8 mouse cellular contexts compared by ENCODE assay signal in genomic region chr9:123480253-123480921, GRCm38 (mm10). TPM values are rescaled to one million over a fixed set of nuclear protein-coding genes. Genes with fewer than 3 reads are reported as not detected.
DNase-seq lines count a peak whose midpoint lies in the region; ATAC-seq and TF ChIP-seq lines count a peak whose summit lies in the region.

No protein-coding gene starts in this region.

- H3K4me2 ChIP-seq in liver, embryonic 16.5 days (ENCODE audit: low read depth, low read length), result peak overlapping the region; percentile 94
- H3K4me2 ChIP-seq in neural tube, embryonic 14.5 days (ENCODE audit: low read depth, low read length), result peak overlapping the region; percentile 61; the same call in 1 of the 2 replicates

- WGBS in hindbrain, embryonic 10.5 days, result 87% methylated on average over 18 of the region's 18 CpGs
- 62% methylated on average over 18 of the region's 18 CpGs for WGBS in liver, embryonic 16.5 days (ENCODE audit: insufficient replicate concordance)
- 82% methylated on average over 18 of the region's 18 CpGs for WGBS in neural tube, embryonic 14.5 days
- WGBS in cerebellum, adult 2 months, result 68% methylated on average over 18 of the region's 18 CpGs

- no peak for ATAC-seq in liver, embryonic 16.5 days (ENCODE audit: low read depth)
- ATAC-seq in neural tube, embryonic 14.5 days (ENCODE audit: low read depth), result no peak

- no peak for TF ChIP-seq POLR2A in cerebellum, adult 2 months (IDR thresholded peaks at IDR 0.05; ENCODE audit: borderline replicate concordance, insufficient read depth, low read length)

- TF ChIP-seq CTCF in cerebellum, adult 2 months (IDR thresholded peaks at IDR 0.05; ENCODE audit: borderline replicate concordance, insufficient read depth, low read depth, low read length), result no peak

- peak overlapping the region; percentile 91 for H3K9ac ChIP-seq in liver, embryonic 16.5 days (ENCODE audit: low read depth, low read length)
- no peak overlapping the region for H3K9ac ChIP-seq in neural tube, embryonic 14.5 days (replicated peaks; ENCODE audit: low read depth, low read length)

- 0 out of 2 replicates have a peak overlapping the region, but pooled peaks have one; percentile 90 for H3K27ac ChIP-seq in hindbrain, embryonic 10.5 days
- peak overlapping the region; percentile 90 for H3K27ac ChIP-seq in liver, embryonic 16.5 days (ENCODE audit: low read length)
- no peak overlapping the region for H3K27ac ChIP-seq in neural tube, embryonic 14.5 days (ENCODE audit: low read depth, low read length)
- no peak overlapping the region for H3K27ac ChIP-seq in cerebellum, adult 2 months (ENCODE audit: insufficient read depth, low read length)

- no peaks in the 10 kb centered on the region for H3K9me3 ChIP-seq in hindbrain, embryonic 10.5 days
- no peaks in the 10 kb centered on the region for H3K9me3 ChIP-seq in liver, embryonic 16.5 days (replicated peaks; ENCODE audit: control insufficient read depth, low read length)
- no peaks in the 10 kb centered on the region for H3K9me3 ChIP-seq in neural tube, embryonic 14.5 days (ENCODE audit: control insufficient read depth, low read length)

- DNase-seq in 416B (ENCODE audit: low read depth), result peak; percentile 22
- peak; percentile 31 for DNase-seq in T-cell, adult 2 months (ENCODE audit: low spot score)
- no peak for DNase-seq in hindbrain, embryonic 10.5 days (ENCODE audit: low spot score)
- DNase-seq in urinary bladder, adult 2 months (ENCODE audit: low spot score), result no peak
- DNase-seq in cerebellum, adult 2 months, result no peak
- no peak for DNase-seq in gastrocnemius, postnatal 10 days

- H3K27me3 ChIP-seq in hindbrain, embryonic 10.5 days (ENCODE audit: insufficient read depth, poor library complexity, severe bottlenecking), result no peaks in the 10 kb centered on the region
- no peaks in the 10 kb centered on the region for H3K27me3 ChIP-seq in liver, embryonic 16.5 days (ENCODE audit: control insufficient read depth, insufficient read depth, low read depth, low read length)
- H3K27me3 ChIP-seq in neural tube, embryonic 14.5 days (ENCODE audit: control insufficient read depth, insufficient read depth, low read length), result no peaks in the 10 kb centered on the region
- no peaks in the 10 kb centered on the region for H3K27me3 ChIP-seq in cerebellum, adult 2 months (ENCODE audit: control insufficient read depth, insufficient read depth, low read length)

- H3K4me1 ChIP-seq in hindbrain, embryonic 10.5 days (replicated peaks), result peaks cover 66% of the 10 kb centered on the region
- peaks cover 61% of the 10 kb centered on the region for H3K4me1 ChIP-seq in liver, embryonic 16.5 days (ENCODE audit: control insufficient read depth, low read depth, low read length)
- H3K4me1 ChIP-seq in neural tube, embryonic 14.5 days (ENCODE audit: control insufficient read depth, insufficient read depth, low read length), result peaks cover 8% of the 10 kb centered on the region; the same call in 1 of the 2 replicates
- H3K4me1 ChIP-seq in cerebellum, adult 2 months (ENCODE audit: control insufficient read depth, insufficient read depth, low read length), result no peaks in the 10 kb centered on the region

- peaks cover 57% of the 10 kb centered on the region for H3K36me3 ChIP-seq in hindbrain, embryonic 10.5 days
- H3K36me3 ChIP-seq in liver, embryonic 16.5 days (ENCODE audit: control insufficient read depth, insufficient read depth), result peaks cover 2% of the 10 kb centered on the region; the same call in 1 of the 2 replicates
- H3K36me3 ChIP-seq in neural tube, embryonic 14.5 days (ENCODE audit: control insufficient read depth, insufficient read depth, low read length), result no peaks in the 10 kb centered on the region

- peak overlapping the region; percentile 74 for H3K4me3 ChIP-seq in hindbrain, embryonic 10.5 days
- peak overlapping the region; percentile 85 for H3K4me3 ChIP-seq in liver, embryonic 16.5 days (ENCODE audit: low read depth, low read length)
- 0 out of 2 replicates have a peak overlapping the region, but pooled peaks have one; percentile 0 for H3K4me3 ChIP-seq in neural tube, embryonic 14.5 days (ENCODE audit: low read depth, low read length)
- H3K4me3 ChIP-seq in cerebellum, adult 2 months (replicated peaks; ENCODE audit: insufficient read depth, low read depth, low read length), result no peak overlapping the region

RNA-seq across cellular contexts. Expression of gene Limd1, which starts 1.9 kb away (rescaled TPM):
- polyA plus RNA-seq in hindbrain, embryonic 10.5 days (2016; fragmentation: Nextera tagmentation; extraction: Ambion mirVana), result 49.0 and 53.1 TPM in 2 replicates
- 20.3 and 22.5 TPM in 2 replicates for polyA plus RNA-seq in liver, embryonic 16.5 days (2015; fragmentation: Nextera tagmentation; extraction: Ambion mirVana)
- 9.7 and 14.7 TPM in 2 replicates for polyA plus RNA-seq in neural tube, embryonic 14.5 days (2014; fragmentation: Nextera tagmentation; extraction: Ambion mirVana)
- polyA plus RNA-seq in urinary bladder, adult 2 months (2012; rRNA removed), result 27.4 and 31.9 TPM in 2 replicates
- 5.9 and 6.5 TPM in 2 replicates for polyA plus RNA-seq in cerebellum, adult 2 months (2012; rRNA removed)
- 10 to 100 TPM; 34.7 to 35.3 TPM for total RNA-seq in gastrocnemius, postnatal 10 days (2021)

RNA-seq across cellular contexts. Expression of gene Sacm1l, which starts 49.2 kb away (rescaled TPM):
- polyA plus RNA-seq in hindbrain, embryonic 10.5 days (2016; fragmentation: Nextera tagmentation; extraction: Ambion mirVana), result 35.8 and 44.0 TPM in 2 replicates
- 25.7 and 28.0 TPM in 2 replicates for polyA plus RNA-seq in liver, embryonic 16.5 days (2015; fragmentation: Nextera tagmentation; extraction: Ambion mirVana)
- 56.2 and 62.8 TPM in 2 replicates for polyA plus RNA-seq in neural tube, embryonic 14.5 days (2014; fragmentation: Nextera tagmentation; extraction: Ambion mirVana)
- 29.2 and 34.1 TPM in 2 replicates for polyA plus RNA-seq in urinary bladder, adult 2 months (2012; rRNA removed)
- 57.1 and 58.1 TPM in 2 replicates for polyA plus RNA-seq in cerebellum, adult 2 months (2012; rRNA removed)
- total RNA-seq in gastrocnemius, postnatal 10 days (2021), result 10 to 100 TPM; 21.7 to 24.0 TPM

Comparison
In these comparisons a context has a peak if more than half of its experiments do, and no peak if none do; other contexts are left out.
1. DNase-seq: peak in 416B (single experiment) and T-cell, adult 2 months (single experiment); none in hindbrain, embryonic 10.5 days (single experiment), urinary bladder, adult 2 months (single experiment), cerebellum, adult 2 months (0 of 2) and gastrocnemius, postnatal 10 days (single experiment).
2. H3K27ac ChIP-seq: peak in hindbrain, embryonic 10.5 days (single experiment) and liver, embryonic 16.5 days (single experiment); none in neural tube, embryonic 14.5 days (single experiment) and cerebellum, adult 2 months (single experiment).